Mouse (Mus musculus): ENCODE measurements around the gene Hoxd9. TPM values are rescaled to one million over a fixed set of nuclear protein-coding genes. Genes with fewer than 3 reads are reported as not detected.
A peak's percentile ranks its signal among the peaks of the same experiment; 100 is the strongest.

Gene Hoxd9
- polyA plus RNA-seq, 1 experiment from 2014 or later = 1.4 TPM

- Histone ChIP-seq H3K4me3 (no peak overlapping the region), H3K4me2 (no peak overlapping the region), H3K9me3 (no peaks in the 10 kb centered on the region), H3K27ac (no peak overlapping the region), H3K36me3 (no peaks in the 10 kb centered on the region), H3K27me3 (peaks cover 94% of the 10 kb centered on the region), H3K4me1 (no peaks in the 10 kb centered on the region; the same call in 1 of the 2 replicates), H3K9ac (no peak overlapping the region)
- ATAC-seq (ENCODE audit: insufficient number of reproducible peaks, insufficient read depth, low FRiP score, low TSS enrichment, low read depth) = no peak
- 4% methylated on average over 12 of the region's 12 CpGs for WGBS
Observed at GRCm38 (mm10) chr2:74688795-74689573, 8.5 kb upstream of the Hoxd9 start.

GRCm38 (mm10) chr2:74689574-74690337, 7.8 kb upstream of the Hoxd9 start:
- Histone ChIP-seq H3K9ac (no peak overlapping the region), H3K9me3 (no peaks in the 10 kb centered on the region), H3K4me3 (no peak overlapping the region), H3K4me1 (no peaks in the 10 kb centered on the region; the same call in 1 of the 2 replicates), H3K4me2 (no peak overlapping the region), H3K36me3 (no peaks in the 10 kb centered on the region), H3K27me3 (peaks cover 94% of the 10 kb centered on the region), H3K27ac (no peak overlapping the region)
- no peak for ATAC-seq (ENCODE audit: insufficient number of reproducible peaks, insufficient read depth, low FRiP score, low TSS enrichment, low read depth)
- WGBS = under 1% methylated on average over 24 of the region's 24 CpGs

- no peaks in the 10 kb centered on the region for H3K9me3 ChIP-seq
- ATAC-seq (ENCODE audit: insufficient number of reproducible peaks, insufficient read depth, low FRiP score, low TSS enrichment, low read depth) = no peak
- no peak overlapping the region for H3K4me2 ChIP-seq
- no peak overlapping the region for H3K9ac ChIP-seq
- WGBS = 9% methylated on average over 8 of the region's 8 CpGs
- no peaks in the 10 kb centered on the region; the same call in 1 of the 2 replicates for H3K4me1 ChIP-seq
- peaks cover 94% of the 10 kb centered on the region for H3K27me3 ChIP-seq
- H3K36me3 ChIP-seq = no peaks in the 10 kb centered on the region
- no peak overlapping the region for H3K4me3 ChIP-seq
- no peak overlapping the region for H3K27ac ChIP-seq
Observed at GRCm38 (mm10) chr2:74690338-74690716, 7.2 kb upstream of the Hoxd9 start.

GRCm38 (mm10) chr2:74691022-74691951, 6.2 kb upstream of the Hoxd9 start, which contains the start of gene Hoxd10:
Gene Hoxd10 (plus strand): TSS chr2:74691924.
- no peak within 1 kb of the TSS for H3K9ac ChIP-seq
- H3K4me1 ChIP-seq = no peaks in the 10 kb centered on the region; the same call in 1 of the 2 replicates
- H3K4me2 ChIP-seq = peak within 1 kb of the TSS; percentile 32
- no peak for ATAC-seq (ENCODE audit: insufficient number of reproducible peaks, insufficient read depth, low FRiP score, low TSS enrichment, low read depth)
- peaks cover 95% of the 10 kb centered on the region for H3K27me3 ChIP-seq
- no peak within 1 kb of the TSS for H3K27ac ChIP-seq
- WGBS = under 1% methylated on average over 56 of the region's 56 CpGs
- no peaks in the 10 kb centered on the region for H3K9me3 ChIP-seq
- peak within 1 kb of the TSS; percentile 5; the same call in 1 of the 2 replicates for H3K4me3 ChIP-seq
- H3K36me3 ChIP-seq = no peaks in the 10 kb centered on the region

GRCm38 (mm10) chr2:74691995-74692807, 5.3 kb upstream of the Hoxd9 start:
- Histone ChIP-seq H3K27me3 (peaks cover 95% of the 10 kb centered on the region), H3K27ac (no peak overlapping the region), H3K9me3 (no peaks in the 10 kb centered on the region), H3K36me3 (no peaks in the 10 kb centered on the region), H3K4me1 (no peaks in the 10 kb centered on the region; the same call in 1 of the 2 replicates), H3K9ac (no peak overlapping the region), H3K4me2 (no peak overlapping the region), H3K4me3 (no peak overlapping the region)
- WGBS = 4% methylated on average over 35 of the region's 35 CpGs
- ATAC-seq (ENCODE audit: insufficient number of reproducible peaks, insufficient read depth, low FRiP score, low TSS enrichment, low read depth) = no peak

GRCm38 (mm10) chr2:74692808-74693431, 4.6 kb upstream of the Hoxd9 start:
- H3K4me3 ChIP-seq = no peak overlapping the region
- peaks cover 95% of the 10 kb centered on the region for H3K27me3 ChIP-seq
- 2% methylated on average over 20 of the region's 20 CpGs for WGBS
- no peaks in the 10 kb centered on the region for H3K9me3 ChIP-seq
- H3K9ac ChIP-seq = no peak overlapping the region
- ATAC-seq (ENCODE audit: insufficient number of reproducible peaks, insufficient read depth, low FRiP score, low TSS enrichment, low read depth) = no peak
- H3K27ac ChIP-seq = no peak overlapping the region
- no peaks in the 10 kb centered on the region for H3K36me3 ChIP-seq
- H3K4me2 ChIP-seq = no peak overlapping the region
- peaks cover 5% of the 10 kb centered on the region for H3K4me1 ChIP-seq

- Histone ChIP-seq H3K27me3 (peaks cover 95% of the 10 kb centered on the region), H3K27ac (no peak overlapping the region), H3K4me1 (peaks cover 10% of the 10 kb centered on the region), H3K9ac (no peak overlapping the region), H3K36me3 (no peaks in the 10 kb centered on the region), H3K9me3 (no peaks in the 10 kb centered on the region), H3K4me2 (no peak overlapping the region), H3K4me3 (no peak overlapping the region)
- WGBS = 3% methylated on average over 4 of the region's 4 CpGs
- ATAC-seq (ENCODE audit: insufficient number of reproducible peaks, insufficient read depth, low FRiP score, low TSS enrichment, low read depth) = no peak
Observed at GRCm38 (mm10) chr2:74693432-74693827, 4.1 kb upstream of the Hoxd9 start.

GRCm38 (mm10) chr2:74694066-74694465, 3.5 kb upstream of the Hoxd9 start:
- WGBS = 1% methylated on average over 16 of the region's 16 CpGs
- no peak for ATAC-seq (ENCODE audit: insufficient number of reproducible peaks, insufficient read depth, low FRiP score, low TSS enrichment, low read depth)
- no peak overlapping the region for H3K9ac ChIP-seq
- H3K4me2 ChIP-seq = no peak overlapping the region
- no peak overlapping the region for H3K27ac ChIP-seq
- peaks cover 14% of the 10 kb centered on the region for H3K4me1 ChIP-seq
- H3K36me3 ChIP-seq = no peaks in the 10 kb centered on the region
- peaks cover 95% of the 10 kb centered on the region for H3K27me3 ChIP-seq
- H3K4me3 ChIP-seq = no peak overlapping the region
- no peaks in the 10 kb centered on the region for H3K9me3 ChIP-seq

- ATAC-seq (ENCODE audit: insufficient number of reproducible peaks, insufficient read depth, low FRiP score, low TSS enrichment, low read depth) = no peak
- H3K9ac ChIP-seq = no peak overlapping the region
- no peak overlapping the region for H3K4me3 ChIP-seq
- peaks cover 97% of the 10 kb centered on the region for H3K27me3 ChIP-seq
- H3K36me3 ChIP-seq = no peaks in the 10 kb centered on the region
- H3K27ac ChIP-seq = no peak overlapping the region
- no peak overlapping the region for H3K4me2 ChIP-seq
- H3K4me1 ChIP-seq = peaks cover 14% of the 10 kb centered on the region
- no peaks in the 10 kb centered on the region for H3K9me3 ChIP-seq
- 4% methylated on average over 1 of the region's 1 CpGs for WGBS
Observed at GRCm38 (mm10) chr2:74695383-74695782, 2.1 kb upstream of the Hoxd9 start.

GRCm38 (mm10) chr2:74695813-74696430, 1.6 kb upstream of the Hoxd9 start:
- 2% methylated on average over 7 of the region's 7 CpGs for WGBS
- H3K4me3 ChIP-seq = no peak overlapping the region
- H3K36me3 ChIP-seq = no peaks in the 10 kb centered on the region
- H3K9me3 ChIP-seq = no peaks in the 10 kb centered on the region
- no peak for ATAC-seq (ENCODE audit: insufficient number of reproducible peaks, insufficient read depth, low FRiP score, low TSS enrichment, low read depth)
- no peak overlapping the region for H3K9ac ChIP-seq
- H3K4me2 ChIP-seq = no peak overlapping the region
- peaks cover 14% of the 10 kb centered on the region for H3K4me1 ChIP-seq
- H3K27ac ChIP-seq = no peak overlapping the region
- peaks cover 100% of the 10 kb centered on the region for H3K27me3 ChIP-seq

Measured in embryonic facial prominence, embryonic 13.5 days (tissue).